Mouse (Mus musculus): ENCODE measurements around the gene Per2.
"Not testable (repeated sequence)": the region's sequence is repeated elsewhere in the genome, so short reads cannot be mapped to it uniquely, and the experiment has no call there.

DNA sequence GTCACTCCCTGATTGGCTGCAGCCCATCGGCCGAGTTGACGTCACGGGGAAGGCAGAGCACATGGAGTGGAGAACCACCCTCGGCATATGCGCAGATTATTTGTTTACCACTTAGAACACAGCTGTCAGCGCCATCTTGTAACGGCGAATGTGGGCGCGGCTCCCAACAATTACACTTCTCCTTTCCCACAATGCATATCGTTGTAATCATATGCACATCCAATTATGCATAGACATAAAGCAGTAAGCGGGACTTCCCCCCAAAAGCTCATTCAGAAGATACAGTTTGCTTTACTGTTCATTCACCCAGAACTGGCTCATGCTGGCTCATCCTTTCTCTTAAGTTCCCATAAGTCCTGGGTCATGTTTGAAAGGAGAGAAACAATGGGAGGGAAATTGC lies 19.0 kb upstream of the Per2 start:
- TF ChIP-seq POLR2A (IDR thresholded peaks at IDR 0.05; ENCODE audit: low read depth, low read length); CTCF (conservative IDR thresholded peaks at IDR 0.05; ENCODE audit: insufficient read depth, insufficient read length, low read depth, low read length): not testable (repeated sequence)
